Mouse (Mus musculus) MEL (cell line): ENCODE results near the gene Hepacam2.
"Not testable (repeated sequence)": the region's sequence is repeated elsewhere in the genome, so short reads cannot be mapped to it uniquely, and the experiment has no call there.

Experiments used
- CTCF ChIP-seq, 3 experiments: IDR thresholded peaks in 2 of 3; conservative IDR thresholded peaks in 1 of 3; 2 replicates each; pipeline ENCODE4 v1.5.1; 2011 to 2012; ENCODE audit warnings: low read length in 3 of 3, low read depth in 2 of 3, mild to moderate bottlenecking in 2 of 3, improper control_type of control experiment in 1 of 3, inconsistent platforms in 1 of 3, mixed read lengths in 1 of 3, moderate library complexity in 1 of 3; ENCODE audit not compliant: control insufficient read depth in 1 of 3, insufficient read depth in 1 of 3, poor library complexity in 1 of 3, severe bottlenecking in 1 of 3
- MAFK ChIP-seq: IDR thresholded peaks from 2 replicates; pipeline ENCODE4 v1.6.1; 2011; ENCODE audit warnings: low read depth, mild to moderate bottlenecking, low read length, improper control_type of control experiment, borderline replicate concordance
- MEF2A ChIP-seq: IDR thresholded peaks from 2 replicates; pipeline ENCODE4 v1.6.1; 2014; ENCODE audit warnings: low read depth, mild to moderate bottlenecking, inconsistent platforms, low read length, improper control_type of control experiment; ENCODE audit not compliant: poor library complexity, insufficient replicate concordance, severe bottlenecking; ENCODE audit errors: extremely low read depth
- POLR2A ChIP-seq, 2 experiments: IDR thresholded peaks; 2 replicates each; pipeline ENCODE4 v1.6.1; 2011 to 2012; ENCODE audit warnings: low read length in 2 of 2, mild to moderate bottlenecking in 2 of 2, control low read depth in 1 of 2, improper control_type of control experiment in 1 of 2, low read depth in 1 of 2, moderate library complexity in 1 of 2; ENCODE audit not compliant: control insufficient read depth in 1 of 2, insufficient read depth in 1 of 2, poor library complexity in 1 of 2
- POLR2AphosphoS5 ChIP-seq: IDR thresholded peaks from 2 replicates; pipeline ENCODE4 v1.6.1; 2012; ENCODE audit warnings: low read depth, borderline replicate concordance, mild to moderate bottlenecking, inconsistent platforms, low read length, moderate library complexity, mixed read lengths
- TCF12 ChIP-seq: IDR thresholded peaks from 2 replicates; pipeline ENCODE4 v1.6.1; 2014; ENCODE audit warnings: low read depth, mild to moderate bottlenecking, inconsistent platforms, low read length, improper control_type of control experiment, moderate library complexity
- USF1 ChIP-seq: IDR thresholded peaks from 2 replicates; pipeline ENCODE4 v1.6.1; 2014; ENCODE audit warnings: low read depth, mild to moderate bottlenecking, inconsistent platforms, low read length, improper control_type of control experiment, moderate library complexity

- not testable (repeated sequence) for TF ChIP-seq CTCF (IDR thresholded peaks at IDR 0.05 in 2 of 3, conservative IDR thresholded peaks at IDR 0.05 in 1 of 3; ENCODE audit: control insufficient read depth in 1 of 3, insufficient read depth in 1 of 3, low read depth in 2 of 3, low read length in 3 of 3, poor library complexity in 1 of 3, severe bottlenecking in 1 of 3); POLR2A (IDR thresholded peaks at IDR 0.05; ENCODE audit: control insufficient read depth in 1 of 2, insufficient read depth in 1 of 2, low read depth in 1 of 2, low read length in 2 of 2, poor library complexity in 1 of 2); MAFK; MEF2A; POLR2AphosphoS5; TCF12; USF1
These were observed 73.4 kb downstream of the Hepacam2 start for GRCm38 (mm10) chr6:3424613-3425277.
